Mouse (Mus musculus): Measurements from ENCODE around the gene Tpx2.

GRCm38 (mm10) chr2:152902658-152903057, 54.9 kb downstream of the Tpx2 start:
- TF ChIP-seq POLR2A (IDR thresholded peaks at IDR 0.05; ENCODE audit: low read depth, low read length), result no peak
- TF ChIP-seq CTCF (conservative IDR thresholded peaks at IDR 0.05; ENCODE audit: insufficient read depth, insufficient read length, low read depth, low read length), result no peak

Data from kidney, adult 2 months (tissue).